In the genomic region with DNA sequence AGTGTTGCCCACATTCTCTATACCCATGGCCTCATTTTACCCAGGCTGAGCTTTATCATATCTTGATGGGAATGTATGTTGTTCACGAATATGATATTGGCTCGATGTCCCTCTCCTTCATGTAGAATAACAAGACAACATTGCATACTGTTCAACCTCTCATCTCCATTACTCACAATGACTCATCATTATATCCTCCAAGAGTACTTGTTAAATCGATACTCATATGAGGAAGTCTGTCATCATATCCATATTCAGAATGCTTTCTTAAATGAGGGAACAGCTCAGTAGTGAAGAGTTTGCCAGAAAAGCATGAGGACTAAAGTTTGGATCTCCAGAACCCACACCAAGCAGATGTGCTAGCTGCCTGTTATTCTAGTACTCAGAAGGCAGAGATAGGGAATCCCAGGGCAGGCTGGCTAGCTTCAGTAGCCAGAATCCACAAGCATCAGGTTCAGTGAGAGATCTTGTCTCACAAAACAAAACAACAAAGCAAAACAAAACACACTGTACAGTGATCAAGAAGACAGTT, we compare ENCODE assay signal across 25 mouse cellular contexts.
A peak's percentile ranks its signal among the peaks of the same experiment; 100 is the strongest.
DNase-seq lines count a peak whose midpoint lies in the region; ATAC-seq and TF ChIP-seq lines count a peak whose summit lies in the region.
"Had no signal": no experiment of that assay in that cellular context is flagged by ENCODE, and none has a peak within 500 bp of the region (broad histone marks: within the 10 kb centered on the region; RNA-seq: fewer than 3 reads in every experiment).

No protein-coding gene starts in this region.

- no peak overlapping the region for H3K4me2 ChIP-seq in midbrain, embryonic 15.5 days
- no peak overlapping the region for H3K4me2 ChIP-seq in forebrain, embryonic 16.5 days (ENCODE audit: low read length)
- H3K4me2 ChIP-seq: embryonic facial prominence, embryonic 13.5 days; hindbrain, embryonic 13.5 days; liver, embryonic 15.5 days; lung, embryonic 15.5 days; neural tube, embryonic 12.5 days had no signal

- no peak for TF ChIP-seq POLR2A in brain, embryonic 14.5 days (IDR thresholded peaks at IDR 0.05; ENCODE audit: borderline replicate concordance, extremely low read depth, insufficient read depth, insufficient read length, poor library complexity, severe bottlenecking)
- TF ChIP-seq POLR2A in kidney, adult 2 months (IDR thresholded peaks at IDR 0.05; ENCODE audit: low read depth, low read length) = no peak

- no peak overlapping the region for H3K4me3 ChIP-seq in midbrain, embryonic 15.5 days
- no peak overlapping the region for H3K4me3 ChIP-seq in midbrain, embryonic 10.5 days
- no peak overlapping the region for H3K4me3 ChIP-seq in forebrain, embryonic 16.5 days (replicated peaks; ENCODE audit: low read length)
- H3K4me3 ChIP-seq in kidney, adult 2 months (ENCODE audit: insufficient read depth, low read depth, low read length) = no peak overlapping the region
- H3K4me3 ChIP-seq: embryonic facial prominence, embryonic 13.5 days; erythroblast, embryonic 14.5 days; hindbrain, embryonic 13.5 days; limb, embryonic 10.5 days; liver, embryonic 15.5 days; lung, embryonic 15.5 days; neural tube, embryonic 12.5 days had no signal

- H3K9me3 ChIP-seq in midbrain, embryonic 15.5 days = no peaks in the 10 kb centered on the region
- no peaks in the 10 kb centered on the region for H3K9me3 ChIP-seq in midbrain, embryonic 10.5 days (replicated peaks)
- no peaks in the 10 kb centered on the region for H3K9me3 ChIP-seq in forebrain, embryonic 16.5 days (ENCODE audit: control insufficient read depth, low read length)
- H3K9me3 ChIP-seq: embryonic facial prominence, embryonic 13.5 days; hindbrain, embryonic 13.5 days; limb, embryonic 10.5 days; liver, embryonic 15.5 days; lung, embryonic 15.5 days; neural tube, embryonic 12.5 days had no signal

- 94% methylated on average over 3 of the region's 3 CpGs for WGBS in midbrain, embryonic 15.5 days
- WGBS in midbrain, embryonic 10.5 days = 88% methylated on average over 3 of the region's 3 CpGs
- 93% methylated on average over 3 of the region's 3 CpGs for WGBS in forebrain, embryonic 16.5 days
- 86% methylated on average over 3 of the region's 3 CpGs for WGBS in kidney, adult 2 months

- DNase-seq in midbrain, embryonic 10.5 days (ENCODE audit: low spot score) = no peak
- DNase-seq in brain, embryonic 14.5 days (ENCODE audit: low read depth) = peak; percentile 43
- no peak for DNase-seq in spleen, postnatal 4 days (ENCODE audit: low spot score in 2 of 2)
- DNase-seq in gastrocnemius, adult 8-10 months (ENCODE audit: low spot score in 2 of 2) = no peak
- DNase-seq in kidney, adult 2 months = no peak
- DNase-seq: adrenal gland, postnatal 25 days; embryo, embryonic 11 days; gastrocnemius, postnatal 25 days; kidney, adult 18-20 months; kidney, postnatal 10 days; liver; lung, postnatal 36 days; spleen, adult 18-20 months; thymus, postnatal 25 days had no signal

- no peak for TF ChIP-seq CTCF in brain, embryonic 14.5 days (IDR thresholded peaks at IDR 0.05; ENCODE audit: borderline replicate concordance, extremely low read depth, insufficient read depth, insufficient read length)
- TF ChIP-seq CTCF in kidney, adult 2 months (conservative IDR thresholded peaks at IDR 0.05; ENCODE audit: insufficient read depth, insufficient read length, low read depth, low read length) = no peak

- peaks cover 36% of the 10 kb centered on the region for H3K4me1 ChIP-seq in midbrain, embryonic 15.5 days
- H3K4me1 ChIP-seq in midbrain, embryonic 10.5 days = peaks cover 56% of the 10 kb centered on the region
- peaks cover 28% of the 10 kb centered on the region for H3K4me1 ChIP-seq in forebrain, embryonic 16.5 days (replicated peaks; ENCODE audit: control insufficient read depth, insufficient read depth, low read length)
- H3K4me1 ChIP-seq in kidney, adult 2 months (ENCODE audit: control insufficient read depth, insufficient read depth, low read length) = no peaks in the 10 kb centered on the region
- H3K4me1 ChIP-seq: embryonic facial prominence, embryonic 13.5 days; liver, embryonic 15.5 days; lung, embryonic 15.5 days had no signal

- H3K27ac ChIP-seq in midbrain, embryonic 15.5 days = 0 out of 2 replicates have a peak overlapping the region, but pooled peaks have one; percentile 4
- H3K27ac ChIP-seq in midbrain, embryonic 10.5 days (replicated peaks) = no peak overlapping the region; the same call in 1 of the 2 replicates
- peak overlapping the region; percentile 84 for H3K27ac ChIP-seq in forebrain, embryonic 16.5 days (ENCODE audit: low read length)
- H3K27ac ChIP-seq in kidney, adult 2 months (ENCODE audit: insufficient read depth, low read depth, low read length) = no peak overlapping the region
- H3K27ac ChIP-seq: embryonic facial prominence, embryonic 13.5 days; hindbrain, embryonic 13.5 days; limb, embryonic 10.5 days; liver, embryonic 15.5 days; lung, embryonic 15.5 days; neural tube, embryonic 12.5 days had no signal

- H3K9ac ChIP-seq in midbrain, embryonic 15.5 days = no peak overlapping the region
- no peak overlapping the region for H3K9ac ChIP-seq in forebrain, embryonic 16.5 days (replicated peaks; ENCODE audit: low read depth, low read length)
- H3K9ac ChIP-seq: embryonic facial prominence, embryonic 13.5 days; hindbrain, embryonic 13.5 days; liver, embryonic 15.5 days; lung, embryonic 15.5 days; neural tube, embryonic 12.5 days had no signal

- no peak for ATAC-seq in midbrain, embryonic 15.5 days (replicated peaks)
- no peak for ATAC-seq in forebrain, embryonic 16.5 days
- ATAC-seq: CD4-positive, CD25-positive, alpha-beta regulatory T cell, adult 4 months; inflammation-experienced regulatory T-cells, adult 6 months had no signal

- H3K36me3 ChIP-seq in midbrain, embryonic 15.5 days (replicated peaks) = no peaks in the 10 kb centered on the region
- H3K36me3 ChIP-seq in midbrain, embryonic 10.5 days = no peaks in the 10 kb centered on the region
- no peaks in the 10 kb centered on the region for H3K36me3 ChIP-seq in forebrain, embryonic 16.5 days (ENCODE audit: control insufficient read depth, insufficient read depth)
- no peaks in the 10 kb centered on the region for H3K36me3 ChIP-seq in kidney, adult 2 months (ENCODE audit: control insufficient read depth, insufficient read depth, low read length)
- H3K36me3 ChIP-seq: embryonic facial prominence, embryonic 13.5 days; hindbrain, embryonic 13.5 days; limb, embryonic 10.5 days; liver, embryonic 15.5 days; lung, embryonic 15.5 days; neural tube, embryonic 12.5 days had no signal

- H3K27me3 ChIP-seq in midbrain, embryonic 15.5 days (replicated peaks) = no peaks in the 10 kb centered on the region
- no peaks in the 10 kb centered on the region for H3K27me3 ChIP-seq in midbrain, embryonic 10.5 days (ENCODE audit: low read depth, poor library complexity, severe bottlenecking)
- H3K27me3 ChIP-seq in forebrain, embryonic 16.5 days (replicated peaks; ENCODE audit: control insufficient read depth, insufficient read depth, low read length) = no peaks in the 10 kb centered on the region
- H3K27me3 ChIP-seq in kidney, adult 2 months (replicated peaks; ENCODE audit: control insufficient read depth, insufficient read depth, low read length) = no peaks in the 10 kb centered on the region; the same call in 1 of the 2 replicates
- H3K27me3 ChIP-seq: embryonic facial prominence, embryonic 13.5 days; hindbrain, embryonic 13.5 days; liver, embryonic 15.5 days; lung, embryonic 15.5 days; neural tube, embryonic 12.5 days had no signal

Comparison
In these comparisons a context has a peak if more than half of its experiments do, and no peak if none do; other contexts are left out.
1. H3K27ac ChIP-seq: peak in midbrain, embryonic 15.5 days (single experiment) and forebrain, embryonic 16.5 days (single experiment); none in midbrain, embryonic 10.5 days (single experiment) and kidney, adult 2 months (single experiment).